Mouse (Mus musculus): ENCODE measurements at regions not wholly inside any gene's neighbourhood (a gene's known extent, or its start where the extent isn't known, plus 50 kb on each side); places are given as distances from the start of the nearest gene placed in this dataset.

GRCm38 (mm10) chr7:136346531-136346930 lies 547.9 kb upstream of the Mgmt start:
- DNase-seq (ENCODE audit: low spot score in 2 of 2), result no peak

GRCm38 (mm10) chr7:136348309-136348708 lies 546.1 kb upstream of the Mgmt start:
- DNase-seq (ENCODE audit: low spot score in 2 of 2), result no peak

GRCm38 (mm10) chr7:136349651-136350050 lies 544.8 kb upstream of the Mgmt start:
- DNase-seq (ENCODE audit: low spot score in 2 of 2), result no peak

GRCm38 (mm10) chr7:136357011-136357410 lies 537.4 kb upstream of the Mgmt start:
- no peak for DNase-seq (ENCODE audit: low spot score in 2 of 2)

GRCm38 (mm10) chr7:136365318-136366211 lies 528.8 kb upstream of the Mgmt start:
- no peak for DNase-seq (ENCODE audit: low spot score in 2 of 2)

GRCm38 (mm10) chr7:136377259-136377658 lies 517.2 kb upstream of the Mgmt start:
- no peak for DNase-seq (ENCODE audit: low spot score in 2 of 2)

GRCm38 (mm10) chr7:136377742-136378141 lies 516.7 kb upstream of the Mgmt start:
- DNase-seq (ENCODE audit: low spot score in 2 of 2), result no peak

GRCm38 (mm10) chr7:136378321-136378720 lies 516.1 kb upstream of the Mgmt start:
- no peak for DNase-seq (ENCODE audit: low spot score in 2 of 2)

GRCm38 (mm10) chr7:136379319-136379718 lies 515.1 kb upstream of the Mgmt start:
- no peak for DNase-seq (ENCODE audit: low spot score in 2 of 2)

GRCm38 (mm10) chr7:136379741-136380140 lies 514.7 kb upstream of the Mgmt start:
- no peak for DNase-seq (ENCODE audit: low spot score in 2 of 2)

GRCm38 (mm10) chr7:136383296-136383695 lies 511.1 kb upstream of the Mgmt start:
- DNase-seq (ENCODE audit: low spot score in 2 of 2), result no peak

GRCm38 (mm10) chr7:136387736-136388135 lies 506.7 kb upstream of the Mgmt start:
- DNase-seq (ENCODE audit: low spot score in 2 of 2), result no peak

GRCm38 (mm10) chr7:136390066-136390465 lies 504.3 kb upstream of the Mgmt start:
- no peak for DNase-seq (ENCODE audit: low spot score in 2 of 2)

GRCm38 (mm10) chr7:136393454-136393853 lies 501.0 kb upstream of the Mgmt start:
- peak in 1 of 2 experiments; percentile 14 for DNase-seq (ENCODE audit: low spot score in 2 of 2)

GRCm38 (mm10) chr7:136395838-136396237 lies 498.6 kb upstream of the Mgmt start:
- DNase-seq (ENCODE audit: low spot score in 2 of 2), result no peak

GRCm38 (mm10) chr7:136397101-136397500 lies 497.3 kb upstream of the Mgmt start:
- DNase-seq (ENCODE audit: low spot score in 2 of 2), result no peak

GRCm38 (mm10) chr7:136402688-136403597 lies 491.5 kb upstream of the Mgmt start:
- DNase-seq (ENCODE audit: low spot score in 2 of 2), result no peak

GRCm38 (mm10) chr7:136405391-136405790 lies 489.0 kb upstream of the Mgmt start:
- no peak for DNase-seq (ENCODE audit: low spot score in 2 of 2)

- DNase-seq (ENCODE audit: low spot score in 2 of 2), result no peak
Observed at GRCm38 (mm10) chr7:136406258-136407100, 487.9 kb upstream of the Mgmt start.

GRCm38 (mm10) chr7:136414808-136415207 lies 479.6 kb upstream of the Mgmt start:
- DNase-seq (ENCODE audit: low spot score in 2 of 2), result no peak

GRCm38 (mm10) chr7:136417327-136417726 lies 477.1 kb upstream of the Mgmt start:
- DNase-seq (ENCODE audit: low spot score in 2 of 2), result no peak

All from layer of hippocampus, adult 8-10 months (tissue).